Mouse (Mus musculus) E14TG2a.4 (cell line): Measurements from ENCODE around the gene Rpap2.

Experiments
- CTCF ChIP-seq: conservative IDR thresholded peaks from 2 replicates; pipeline ENCODE4 v1.5.1; 2014; ENCODE audit warnings: low read length
- NANOG ChIP-seq: IDR thresholded peaks from 2 replicates; pipeline ENCODE4 v1.6.1; 2014; ENCODE audit warnings: borderline replicate concordance, low read length, mixed read lengths
- POU5F1 ChIP-seq: IDR thresholded peaks from 2 replicates; pipeline ENCODE4 v1.6.1; 2014; ENCODE audit warnings: low read length, borderline replicate concordance

- TF ChIP-seq CTCF (no peak), POU5F1 (no peak), NANOG (no peak)
These were observed at the start of gene Rpap2, which contains the start of gene Glmn for GRCm38 (mm10) chr5:107597301-107598077.
